Mouse (Mus musculus): ENCODE results near the gene Exosc10. TPM values are rescaled to one million over a fixed set of nuclear protein-coding genes. Genes with fewer than 3 reads are reported as not detected.
A peak's percentile ranks its signal among the peaks of the same experiment; 100 is the strongest.

Gene Exosc10
- polyA plus RNA-seq, 1 experiment from 2014 or later = 81.6 TPM

GRCm38 (mm10) chr4:148601871-148602270 lies 43.6 kb downstream of the Exosc10 start:
- WGBS = 84% methylated on average over 4 of the region's 4 CpGs
- ATAC-seq (ENCODE audit: low FRiP score) = no peak
- Histone ChIP-seq H3K4me3 (no peak overlapping the region), H3K9ac (no peak overlapping the region), H3K4me2 (no peak overlapping the region), H3K9me3 (no peaks in the 10 kb centered on the region), H3K36me3 (peaks cover 21% of the 10 kb centered on the region), H3K27ac (no peak overlapping the region), H3K4me1 (replicated peaks) (no peaks in the 10 kb centered on the region), H3K27me3 (no peaks in the 10 kb centered on the region)

GRCm38 (mm10) chr4:148602357-148603120 lies 44.3 kb downstream of the Exosc10 start, which contains the start of gene Masp2:
Masp2 (plus strand) TSS chr4:148602554.
- Histone ChIP-seq H3K27me3 (no peaks in the 10 kb centered on the region), H3K27ac (no peak within 1 kb of the TSS), H3K9me3 (no peaks in the 10 kb centered on the region), H3K9ac (no peak within 1 kb of the TSS), H3K4me3 (no peak within 1 kb of the TSS), H3K36me3 (peaks cover 20% of the 10 kb centered on the region), H3K4me1 (replicated peaks) (no peaks in the 10 kb centered on the region), H3K4me2 (no peak within 1 kb of the TSS)
- no peak for ATAC-seq (ENCODE audit: low FRiP score)
- WGBS = 92% methylated on average over 14 of the region's 14 CpGs

GRCm38 (mm10) chr4:148603376-148604139 lies 45.3 kb downstream of the Exosc10 start:
- Histone ChIP-seq H3K4me3 (no peak overlapping the region), H3K9ac (no peak overlapping the region), H3K9me3 (no peaks in the 10 kb centered on the region), H3K4me2 (no peak overlapping the region), H3K4me1 (replicated peaks) (no peaks in the 10 kb centered on the region), H3K27me3 (no peaks in the 10 kb centered on the region), H3K27ac (no peak overlapping the region), H3K36me3 (peaks cover 12% of the 10 kb centered on the region)
- no peak for ATAC-seq (ENCODE audit: low FRiP score)
- 68% methylated on average over 10 of the region's 10 CpGs for WGBS

GRCm38 (mm10) chr4:148604141-148604540 lies 45.9 kb downstream of the Exosc10 start:
- Histone ChIP-seq H3K4me3 (no peak overlapping the region), H3K9me3 (no peaks in the 10 kb centered on the region), H3K4me1 (replicated peaks) (no peaks in the 10 kb centered on the region), H3K9ac (no peak overlapping the region), H3K27me3 (no peaks in the 10 kb centered on the region), H3K27ac (no peak overlapping the region), H3K36me3 (peaks cover 6% of the 10 kb centered on the region), H3K4me2 (no peak overlapping the region)
- WGBS = 73% methylated on average over 7 of the region's 7 CpGs
- ATAC-seq (ENCODE audit: low FRiP score) = no peak

- no peak overlapping the region for H3K4me3 ChIP-seq
- no peak overlapping the region for H3K27ac ChIP-seq
- ATAC-seq (ENCODE audit: low FRiP score) = 0 out of 2 replicates have a peak, but pooled peaks have one; percentile 46
- no peaks in the 10 kb centered on the region for H3K9me3 ChIP-seq
- H3K27me3 ChIP-seq = no peaks in the 10 kb centered on the region
- no peak overlapping the region for H3K9ac ChIP-seq
- no peak overlapping the region for H3K4me2 ChIP-seq
- peaks cover 5% of the 10 kb centered on the region for H3K36me3 ChIP-seq
- H3K4me1 ChIP-seq (replicated peaks) = no peaks in the 10 kb centered on the region
- WGBS = 98% methylated on average over 3 of the region's 3 CpGs
These were observed 46.4 kb downstream of the Exosc10 start for GRCm38 (mm10) chr4:148604541-148605165.

GRCm38 (mm10) chr4:148607758-148608157 lies 49.5 kb downstream of the Exosc10 start:
- H3K27me3 ChIP-seq = no peaks in the 10 kb centered on the region
- no peak overlapping the region for H3K9ac ChIP-seq
- peaks cover 10% of the 10 kb centered on the region for H3K36me3 ChIP-seq
- no peak overlapping the region for H3K4me3 ChIP-seq
- H3K27ac ChIP-seq = no peak overlapping the region
- H3K4me1 ChIP-seq (replicated peaks) = peaks cover 3% of the 10 kb centered on the region; the same call in 1 of the 2 replicates
- H3K4me2 ChIP-seq = no peak overlapping the region
- no peak for ATAC-seq (ENCODE audit: low FRiP score)
- WGBS = 22% methylated on average over 5 of the region's 5 CpGs
- H3K9me3 ChIP-seq = no peaks in the 10 kb centered on the region

GRCm38 (mm10) chr4:148609805-148610204 lies 51.6 kb downstream of the Exosc10 start:
- H3K9ac ChIP-seq = no peak overlapping the region
- peaks cover 23% of the 10 kb centered on the region for H3K36me3 ChIP-seq
- no peaks in the 10 kb centered on the region for H3K27me3 ChIP-seq
- no peak overlapping the region for H3K27ac ChIP-seq
- no peak overlapping the region for H3K4me2 ChIP-seq
- 82% methylated on average over 5 of the region's 5 CpGs for WGBS
- H3K9me3 ChIP-seq = no peaks in the 10 kb centered on the region
- H3K4me3 ChIP-seq = no peak overlapping the region
- no peak for ATAC-seq (ENCODE audit: low FRiP score)
- peaks cover 17% of the 10 kb centered on the region for H3K4me1 ChIP-seq (replicated peaks)

GRCm38 (mm10) chr4:148610631-148611364 lies 52.6 kb downstream of the Exosc10 start:
- H3K27ac ChIP-seq = no peak overlapping the region
- WGBS = 75% methylated on average over 5 of the region's 5 CpGs
- H3K9ac ChIP-seq = no peak overlapping the region
- no peak overlapping the region for H3K4me2 ChIP-seq
- H3K27me3 ChIP-seq = no peaks in the 10 kb centered on the region
- peaks cover 33% of the 10 kb centered on the region for H3K36me3 ChIP-seq
- peaks cover 17% of the 10 kb centered on the region for H3K4me1 ChIP-seq (replicated peaks)
- no peak overlapping the region for H3K4me3 ChIP-seq
- H3K9me3 ChIP-seq = no peaks in the 10 kb centered on the region
- ATAC-seq (ENCODE audit: low FRiP score) = no peak

GRCm38 (mm10) chr4:148612557-148612956 lies 54.3 kb downstream of the Exosc10 start:
- Histone ChIP-seq H3K9me3 (no peaks in the 10 kb centered on the region), H3K4me3 (no peak overlapping the region), H3K27ac (peak overlapping the region; percentile 73), H3K36me3 (peaks cover 45% of the 10 kb centered on the region), H3K4me1 (replicated peaks) (peaks cover 17% of the 10 kb centered on the region), H3K9ac (no peak overlapping the region), H3K4me2 (no peak overlapping the region), H3K27me3 (no peaks in the 10 kb centered on the region)
- ATAC-seq (ENCODE audit: low FRiP score) = no peak
- 49% methylated on average over 4 of the region's 4 CpGs for WGBS

- Histone ChIP-seq H3K36me3 (peaks cover 53% of the 10 kb centered on the region), H3K4me2 (no peak overlapping the region)
These were observed 55.5 kb downstream of the Exosc10 start for GRCm38 (mm10) chr4:148613738-148614137.

GRCm38 (mm10) chr4:148619805-148620204 lies 61.6 kb downstream of the Exosc10 start:
- Histone ChIP-seq H3K4me3 (no peak overlapping the region), H3K9ac (no peak overlapping the region), H3K4me2 (no peak overlapping the region), H3K36me3 (peaks cover 93% of the 10 kb centered on the region), H3K27me3 (no peaks in the 10 kb centered on the region), H3K27ac (no peak overlapping the region), H3K4me1 (replicated peaks) (peaks cover 18% of the 10 kb centered on the region), H3K9me3 (no peaks in the 10 kb centered on the region)
- WGBS = 89% methylated on average over 1 of the region's 1 CpGs
- no peak for ATAC-seq (ENCODE audit: low FRiP score)

More at GRCm38 (mm10) chr4:148613738-148614137, 55.5 kb downstream of the Exosc10 start:
- H3K9ac ChIP-seq = no peak overlapping the region
- WGBS = 50% methylated on average over 9 of the region's 9 CpGs
- H3K4me1 ChIP-seq (replicated peaks) = peaks cover 17% of the 10 kb centered on the region
- no peaks in the 10 kb centered on the region for H3K27me3 ChIP-seq
- H3K4me3 ChIP-seq = no peak overlapping the region
- H3K9me3 ChIP-seq = no peaks in the 10 kb centered on the region
- H3K27ac ChIP-seq = peak overlapping the region; percentile 40; the same call in 1 of the 2 replicates
- ATAC-seq (ENCODE audit: low FRiP score) = no peak

GRCm38 (mm10) chr4:148620718-148621117 lies 62.5 kb downstream of the Exosc10 start:
- Histone ChIP-seq H3K27me3 (no peaks in the 10 kb centered on the region), H3K4me3 (no peak overlapping the region), H3K27ac (no peak overlapping the region), H3K4me1 (replicated peaks) (peaks cover 27% of the 10 kb centered on the region), H3K4me2 (no peak overlapping the region), H3K9ac (no peak overlapping the region), H3K9me3 (no peaks in the 10 kb centered on the region), H3K36me3 (peaks cover 88% of the 10 kb centered on the region)
- no peak for ATAC-seq (ENCODE audit: low FRiP score)
- 89% methylated on average over 1 of the region's 1 CpGs for WGBS

Measured in hindbrain, embryonic 13.5 days (tissue).